Mouse (Mus musculus) liver, embryonic 14.5 days (tissue): ENCODE measurements around the gene Dcaf5.

Experiments
- CTCF ChIP-seq: IDR thresholded peaks from 2 replicates; pipeline ENCODE4 v1.5.1; 2016; ENCODE audit warnings: antibody characterized with exemption, low read depth, control low read depth
- EP300 ChIP-seq: IDR thresholded peaks from 2 replicates; pipeline ENCODE4 v1.6.1; 2016; ENCODE audit warnings: antibody characterized with exemption, low read depth

DNA sequence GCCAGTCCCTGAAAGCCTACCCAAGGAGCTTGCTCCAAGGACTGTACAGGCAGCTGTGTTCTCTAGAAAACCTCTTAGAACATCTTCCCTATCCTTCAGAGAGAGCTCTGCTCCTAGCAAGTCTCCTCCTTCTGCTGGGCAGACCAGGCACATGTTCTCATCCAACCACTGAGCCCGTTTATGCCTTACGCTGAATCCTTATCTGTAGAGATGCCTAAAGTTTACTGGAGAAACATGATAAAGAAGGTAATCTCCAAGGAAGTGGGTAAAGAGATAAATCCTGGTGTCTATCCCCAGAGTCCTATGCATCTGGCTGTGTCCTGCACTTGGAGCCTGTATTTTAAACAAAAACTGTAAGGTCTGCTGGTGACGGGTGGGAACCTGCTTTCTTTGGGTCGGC lies 145.9 kb downstream of the Dcaf5 start:
- TF ChIP-seq CTCF: no peak
- no peak for TF ChIP-seq EP300
